Mouse (Mus musculus): ENCODE data around the gene Zdhhc1.

Gene Zdhhc1

GRCm38 (mm10) chr8:105517346-105517745 is 20.6 kb upstream of the Zdhhc1 start:
- no peak for DNase-seq

- peak in 1 of 2 experiments; percentile 49 for DNase-seq
Measured at GRCm38 (mm10) chr8:105516018-105516645, 19.4 kb upstream of the Zdhhc1 start.

- DNase-seq: no peak
Measured at GRCm38 (mm10) chr8:105514656-105515055, 18.0 kb upstream of the Zdhhc1 start.

- no peak for DNase-seq
Measured at GRCm38 (mm10) chr8:105514194-105514593, 17.5 kb upstream of the Zdhhc1 start.

GRCm38 (mm10) chr8:105509997-105510735 is 13.5 kb upstream of the Zdhhc1 start:
- no peak for DNase-seq

- DNase-seq: no peak
Measured at GRCm38 (mm10) chr8:105508758-105509157, 12.1 kb upstream of the Zdhhc1 start.

- no peak for DNase-seq
Measured at GRCm38 (mm10) chr8:105506977-105507376, 10.3 kb upstream of the Zdhhc1 start.

- DNase-seq: no peak
Measured at GRCm38 (mm10) chr8:105504617-105505016, 7.9 kb upstream of the Zdhhc1 start.

- DNase-seq: no peak
Measured at GRCm38 (mm10) chr8:105499787-105500186, 3.1 kb upstream of the Zdhhc1 start.

GRCm38 (mm10) chr8:105495350-105496302 is 1.1 kb downstream of the Zdhhc1 start:
- DNase-seq: no peak

GRCm38 (mm10) chr8:105494566-105494965 is 2.1 kb downstream of the Zdhhc1 start:
- no peak for DNase-seq

- DNase-seq: no peak
Measured at GRCm38 (mm10) chr8:105493495-105493894, 3.2 kb downstream of the Zdhhc1 start.

- no peak for DNase-seq
Measured at GRCm38 (mm10) chr8:105489281-105489680, 7.4 kb downstream of the Zdhhc1 start.

GRCm38 (mm10) chr8:105488082-105488481 is 8.6 kb downstream of the Zdhhc1 start:
- DNase-seq: no peak

- DNase-seq: no peak
Measured at GRCm38 (mm10) chr8:105484392-105484791, 12.3 kb downstream of the Zdhhc1 start.

- DNase-seq: no peak
Measured at GRCm38 (mm10) chr8:105484030-105484368, 12.7 kb downstream of the Zdhhc1 start.

GRCm38 (mm10) chr8:105483212-105484029 is 13.3 kb downstream of the Zdhhc1 start:
- DNase-seq: no peak

- no peak for DNase-seq
Measured at GRCm38 (mm10) chr8:105482123-105482522, 14.6 kb downstream of the Zdhhc1 start.

- DNase-seq: no peak
Measured at GRCm38 (mm10) chr8:105481453-105481852, 15.2 kb downstream of the Zdhhc1 start.

- DNase-seq: no peak
Measured at GRCm38 (mm10) chr8:105481013-105481412, 15.7 kb downstream of the Zdhhc1 start.

GRCm38 (mm10) chr8:105477792-105478191 is 18.9 kb downstream of the Zdhhc1 start:
- no peak for DNase-seq

- no peak for DNase-seq
Measured at GRCm38 (mm10) chr8:105476628-105477413, 19.9 kb downstream of the Zdhhc1 start.
